Mouse (Mus musculus) embryonic facial prominence, embryonic 15.5 days (tissue): Measurements from ENCODE around the gene Ankrd54. TPM values are rescaled to one million over a fixed set of nuclear protein-coding genes. Genes with fewer than 3 reads are reported as not detected.

Experiments
- ATAC-seq: fragments of 200-750 bp; cut with Nextera tagmentation; 2 replicates; pipeline ENCODE4 v1.8.0; 2017; ENCODE audit warnings: low read depth, moderate TSS enrichment; ENCODE audit not compliant: insufficient number of reproducible peaks, low FRiP score, low TSS enrichment
- H3K27ac ChIP-seq: fragments of 300-500 bp; sonication (generic); replicated peaks from 2 replicates; pipeline ENCODE4 v1.5.1; 2015; ENCODE audit warnings: mild to moderate bottlenecking, inconsistent platforms
- H3K27me3 ChIP-seq: fragments of 300-500 bp; sonication (generic); 2 replicates; pipeline ENCODE4 v1.6.1; 2015; ENCODE audit warnings: inconsistent platforms
- H3K36me3 ChIP-seq: fragments of 300-500 bp; sonication (generic); 2 replicates; pipeline ENCODE4 v1.6.1; 2015; ENCODE audit warnings: mild to moderate bottlenecking, inconsistent platforms
- H3K4me1 ChIP-seq: fragments of 300-500 bp; sonication (generic); 2 replicates; pipeline ENCODE4 v1.6.1; 2015; ENCODE audit warnings: inconsistent platforms
- H3K4me2 ChIP-seq: fragments of 300-500 bp; sonication (generic); replicated peaks from 2 replicates; pipeline ENCODE4 v1.6.1; 2015; ENCODE audit warnings: mild to moderate bottlenecking, inconsistent platforms
- H3K4me3 ChIP-seq: fragments of 300-500 bp; sonication (generic); replicated peaks from 2 replicates; pipeline ENCODE4 v1.5.1; 2015; ENCODE audit warnings: mild to moderate bottlenecking, inconsistent platforms
- H3K9ac ChIP-seq: fragments of 300-500 bp; sonication (generic); 2 replicates; pipeline ENCODE4 v1.6.1; 2015; ENCODE audit warnings: inconsistent platforms
- H3K9me3 ChIP-seq: fragments of 300-500 bp; sonication (generic); replicated peaks from 2 replicates; pipeline ENCODE4 v1.6.1; 2016; ENCODE audit warnings: inconsistent platforms
- WGBS: fragments of 180-500 bp; shearing (Covaris S2); methylation state at CpG from one replicate; pipeline ENCODE4 v1.1.7; 2015; 5-methylcytosine and 5-hydroxymethylcytosine counted together
- polyA plus RNA-seq: library from polyadenylated mRNA; unstranded; fragments of >200 nt; fragmentation: Nextera tagmentation; extraction: Ambion mirVana; gene quantifications from 2 replicates; pipeline ENCODE4 v1.2.1, GENCODE M21; 2015

Gene Ankrd54
- polyA plus RNA-seq, 1 experiment from 2014 or later: 71.7 TPM

GRCm38 (mm10) chr15:79075658-79076365 lies 13.1 kb upstream of the Ankrd54 start:
- H3K27ac ChIP-seq: no peak overlapping the region
- no peaks in the 10 kb centered on the region for H3K9me3 ChIP-seq

GRCm38 (mm10) chr15:79074913-79075532 lies 12.3 kb upstream of the Ankrd54 start, which contains the start of gene Eif3l:
Eif3l (plus strand) TSS chr15:79075179.
- H3K27ac ChIP-seq: peak within 1 kb of the TSS; percentile 81
- peak within 1 kb of the TSS; percentile 74 for H3K9ac ChIP-seq
- no peaks in the 10 kb centered on the region for H3K9me3 ChIP-seq
- peaks cover 37% of the 10 kb centered on the region for H3K36me3 ChIP-seq
- H3K4me2 ChIP-seq: peak within 1 kb of the TSS; percentile 83
- WGBS: under 1% methylated on average over 45 of the region's 49 CpGs
- H3K27me3 ChIP-seq: no peaks in the 10 kb centered on the region
- peak within 1 kb of the TSS; percentile 98 for H3K4me3 ChIP-seq
- peak; percentile 88 for ATAC-seq
- H3K4me1 ChIP-seq: peaks cover 20% of the 10 kb centered on the region

More at GRCm38 (mm10) chr15:79075658-79076365, 13.1 kb upstream of the Ankrd54 start:
- 32% methylated on average over 15 of the region's 15 CpGs for WGBS
- Histone ChIP-seq H3K4me1 (peaks cover 20% of the 10 kb centered on the region), H3K27me3 (no peaks in the 10 kb centered on the region), H3K9ac (peak overlapping the region; percentile 74), H3K36me3 (peaks cover 42% of the 10 kb centered on the region), H3K4me3 (peak overlapping the region; percentile 98), H3K4me2 (peak overlapping the region; percentile 83)
- ATAC-seq: no peak

DNA sequence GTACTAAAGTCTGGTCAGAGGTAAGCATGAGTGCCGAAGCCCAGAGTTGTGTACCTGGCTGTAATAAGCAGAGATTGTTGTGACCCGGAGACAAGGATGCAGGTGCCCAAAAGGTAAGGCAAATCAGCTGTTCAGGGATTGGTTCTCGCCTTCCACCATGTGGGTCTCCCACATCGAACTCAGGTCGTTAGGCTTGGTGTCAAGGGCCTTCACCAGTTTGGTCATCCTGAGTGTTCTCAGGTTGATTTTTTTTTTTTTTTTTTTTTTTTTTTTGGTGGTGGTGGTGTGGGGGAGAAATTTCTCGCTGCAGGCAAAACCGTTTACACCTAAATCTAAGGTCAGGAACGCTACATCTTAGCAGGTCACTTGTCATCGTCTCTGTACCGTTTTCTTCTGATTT lies 11.8 kb upstream of the Ankrd54 start:
- H3K4me1 ChIP-seq: peaks cover 20% of the 10 kb centered on the region
- H3K36me3 ChIP-seq: peaks cover 31% of the 10 kb centered on the region
- no peaks in the 10 kb centered on the region for H3K9me3 ChIP-seq
- peak overlapping the region; percentile 37; the same call in 1 of the 2 replicates for H3K9ac ChIP-seq
- peak overlapping the region; percentile 83 for H3K4me2 ChIP-seq
- H3K27me3 ChIP-seq: no peaks in the 10 kb centered on the region
- peak overlapping the region; percentile 98 for H3K4me3 ChIP-seq
- H3K27ac ChIP-seq: peak overlapping the region; percentile 81
- no peak for ATAC-seq
- 36% methylated on average over 10 of the region's 10 CpGs for WGBS

DNA sequence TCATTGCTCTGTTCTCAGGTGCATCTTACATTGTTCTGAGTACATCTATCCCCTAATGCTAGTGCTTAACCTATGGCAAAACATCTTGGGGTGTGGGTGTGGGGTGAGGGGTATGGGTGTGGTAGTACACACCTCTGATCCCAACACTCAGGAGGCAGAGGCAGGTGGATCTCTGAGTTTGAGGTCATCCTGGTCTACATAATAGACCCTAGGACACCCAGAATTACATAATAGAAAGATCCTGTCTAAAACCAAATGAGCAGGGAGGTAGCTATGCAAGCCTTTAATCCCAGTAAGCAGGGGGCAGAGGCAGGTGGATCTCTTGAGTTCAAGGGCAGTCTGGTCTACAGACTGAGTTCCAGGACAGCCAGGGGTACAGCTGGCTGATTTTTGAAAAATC lies 11.1 kb upstream of the Ankrd54 start:
- peaks cover 20% of the 10 kb centered on the region for H3K4me1 ChIP-seq
- H3K9ac ChIP-seq: no peak overlapping the region
- H3K27me3 ChIP-seq: no peaks in the 10 kb centered on the region
- H3K36me3 ChIP-seq: peaks cover 24% of the 10 kb centered on the region
- no peaks in the 10 kb centered on the region for H3K9me3 ChIP-seq
- no peak overlapping the region for H3K27ac ChIP-seq
- H3K4me2 ChIP-seq: no peak overlapping the region
- no peak overlapping the region for H3K4me3 ChIP-seq
- ATAC-seq: no peak

GRCm38 (mm10) chr15:79071117-79072039 lies 8.7 kb upstream of the Ankrd54 start:
- 61% methylated on average over 5 of the region's 5 CpGs for WGBS
- Histone ChIP-seq H3K27me3 (no peaks in the 10 kb centered on the region), H3K4me1 (peaks cover 13% of the 10 kb centered on the region), H3K36me3 (peaks cover under 1% of the 10 kb centered on the region; the same call in 1 of the 2 replicates), H3K27ac (no peak overlapping the region), H3K9ac (no peak overlapping the region), H3K9me3 (no peaks in the 10 kb centered on the region), H3K4me2 (no peak overlapping the region), H3K4me3 (no peak overlapping the region)
- ATAC-seq: no peak

DNA sequence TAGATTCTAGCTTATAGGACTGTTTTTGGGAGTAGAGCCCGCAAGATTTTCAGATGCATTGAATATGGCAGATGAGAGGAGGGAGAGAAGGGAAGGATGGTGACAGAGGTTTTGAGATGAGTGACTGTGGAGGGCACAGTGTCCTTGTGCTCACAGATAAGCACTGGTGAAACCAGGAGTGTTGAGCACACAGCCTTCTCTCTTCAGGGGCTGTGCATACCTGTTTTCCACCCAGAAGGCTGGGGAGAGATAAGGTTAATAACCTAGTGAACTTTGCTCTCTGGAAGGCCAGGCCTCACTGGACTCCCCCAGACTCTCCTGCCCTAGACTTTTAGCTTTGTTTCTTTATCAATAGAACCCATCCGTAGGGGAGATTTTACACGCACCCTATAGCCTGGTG lies 5.7 kb upstream of the Ankrd54 start:
- H3K4me3 ChIP-seq: no peak overlapping the region
- H3K27ac ChIP-seq: no peak overlapping the region
- H3K9ac ChIP-seq: no peak overlapping the region
- H3K4me2 ChIP-seq: no peak overlapping the region
- WGBS: 82% methylated on average over 3 of the region's 3 CpGs
- ATAC-seq: no peak
- no peaks in the 10 kb centered on the region for H3K36me3 ChIP-seq
- no peaks in the 10 kb centered on the region for H3K27me3 ChIP-seq
- H3K9me3 ChIP-seq: no peaks in the 10 kb centered on the region
- 0 out of 2 replicates have a peak, but pooled peaks cover 4% of the 10 kb centered on the region for H3K4me1 ChIP-seq

GRCm38 (mm10) chr15:79067631-79068030 lies 4.9 kb upstream of the Ankrd54 start:
- Histone ChIP-seq H3K4me2 (no peak overlapping the region), H3K4me1 (0 out of 2 replicates have a peak, but pooled peaks cover 6% of the 10 kb centered on the region), H3K9me3 (no peaks in the 10 kb centered on the region), H3K27ac (no peak overlapping the region), H3K36me3 (no peaks in the 10 kb centered on the region), H3K9ac (no peak overlapping the region), H3K4me3 (no peak overlapping the region), H3K27me3 (no peaks in the 10 kb centered on the region)
- WGBS: 55% methylated on average over 3 of the region's 3 CpGs
- no peak for ATAC-seq

DNA sequence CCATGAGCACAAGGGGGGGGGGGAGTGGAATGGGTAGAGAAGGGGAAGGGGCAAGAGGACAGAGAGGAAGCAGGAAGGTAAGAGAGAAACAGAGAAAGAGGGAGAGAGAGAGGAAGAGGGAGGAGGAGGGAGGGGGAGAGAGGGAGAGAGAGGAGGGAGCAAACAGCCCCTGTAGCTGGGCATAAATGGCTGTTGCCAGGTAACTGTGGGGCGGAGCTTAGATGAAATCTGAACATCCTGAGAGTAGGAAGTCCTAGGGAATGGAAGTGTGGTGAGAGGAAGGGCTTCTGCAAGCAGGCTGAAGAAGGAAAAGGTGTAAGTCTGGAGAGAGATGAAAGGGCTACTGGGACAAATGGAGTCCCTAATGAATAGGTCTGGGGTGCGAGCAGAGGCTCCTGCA lies 3.6 kb upstream of the Ankrd54 start:
- no peak overlapping the region for H3K27ac ChIP-seq
- no peak for ATAC-seq
- H3K9ac ChIP-seq: no peak overlapping the region
- WGBS: 35% methylated on average over 2 of the region's 2 CpGs
- H3K36me3 ChIP-seq: no peaks in the 10 kb centered on the region
- H3K9me3 ChIP-seq: no peaks in the 10 kb centered on the region
- H3K4me2 ChIP-seq: no peak overlapping the region
- H3K27me3 ChIP-seq: no peaks in the 10 kb centered on the region
- no peak overlapping the region for H3K4me3 ChIP-seq
- peaks cover 15% of the 10 kb centered on the region; the same call in 1 of the 2 replicates for H3K4me1 ChIP-seq

GRCm38 (mm10) chr15:79065086-79065770 lies 2.5 kb upstream of the Ankrd54 start:
- 44% methylated on average over 8 of the region's 8 CpGs for WGBS
- peaks cover 22% of the 10 kb centered on the region; the same call in 1 of the 2 replicates for H3K4me1 ChIP-seq
- no peaks in the 10 kb centered on the region for H3K9me3 ChIP-seq
- no peak overlapping the region for H3K4me2 ChIP-seq
- H3K27me3 ChIP-seq: no peaks in the 10 kb centered on the region
- H3K9ac ChIP-seq: no peak overlapping the region
- no peak for ATAC-seq
- H3K27ac ChIP-seq: no peak overlapping the region
- H3K4me3 ChIP-seq: no peak overlapping the region
- peaks cover 9% of the 10 kb centered on the region for H3K36me3 ChIP-seq

DNA sequence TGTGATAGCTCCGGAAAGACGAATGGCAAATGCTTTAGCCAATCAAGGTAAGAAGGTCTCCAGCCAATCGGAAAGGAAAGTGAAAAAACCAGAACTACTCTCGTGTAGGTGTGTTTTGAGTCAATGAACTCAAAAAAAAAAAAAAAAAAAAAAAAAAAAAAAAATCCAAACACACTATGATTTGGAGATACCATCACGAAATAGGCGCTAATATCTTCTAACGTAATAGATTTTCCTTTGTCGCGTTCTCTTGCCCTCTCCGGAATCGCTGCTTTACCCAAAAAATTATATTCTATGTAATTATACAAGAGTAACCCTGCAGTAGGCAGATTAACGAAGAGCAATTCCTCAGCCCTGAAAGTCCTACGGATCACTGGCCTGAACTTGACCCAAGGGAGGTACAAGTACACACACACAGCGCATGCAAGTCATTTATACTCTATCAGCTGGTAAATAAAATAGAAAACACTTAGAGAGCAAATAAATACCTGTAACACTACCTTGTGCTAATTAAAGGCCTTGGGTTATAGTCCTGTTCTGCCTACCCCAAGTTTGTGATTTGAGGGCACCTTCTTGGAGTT lies 557 bp upstream of the Ankrd54 start:
- H3K9me3 ChIP-seq: no peaks in the 10 kb centered on the region
- peaks cover 28% of the 10 kb centered on the region for H3K36me3 ChIP-seq
- no peaks in the 10 kb centered on the region for H3K27me3 ChIP-seq
- H3K4me2 ChIP-seq: peak overlapping the region; percentile 50
- WGBS: 8% methylated on average over 14 of the region's 14 CpGs
- ATAC-seq: no peak
- no peak overlapping the region for H3K9ac ChIP-seq
- H3K4me3 ChIP-seq: peak overlapping the region; percentile 95
- H3K27ac ChIP-seq: no peak overlapping the region
- peaks cover 22% of the 10 kb centered on the region; the same call in 1 of the 2 replicates for H3K4me1 ChIP-seq
